Mouse (Mus musculus): ENCODE results near the gene Spink4. TPM values are rescaled to one million over a fixed set of nuclear protein-coding genes. Genes with fewer than 3 reads are reported as not detected.

Spink4 gene
- polyA plus RNA-seq, 1 experiment from 2014 or later = not detected

GRCm38 (mm10) chr4:40883200-40883599 lies 36.7 kb upstream of the Spink4 start:
- WGBS = 86% methylated on average over 10 of the region's 10 CpGs
- Histone ChIP-seq H3K4me1 (replicated peaks; ENCODE audit: control insufficient read depth, insufficient read depth, low read length) (no peaks in the 10 kb centered on the region), H3K9ac (no peak overlapping the region), H3K4me2 (replicated peaks) (no peak overlapping the region), H3K27me3 (ENCODE audit: control insufficient read depth, insufficient read depth, low read length) (no peaks in the 10 kb centered on the region), H3K4me3 (replicated peaks; ENCODE audit: low read length) (no peak overlapping the region), H3K36me3 (replicated peaks; ENCODE audit: control insufficient read depth, insufficient read depth) (no peaks in the 10 kb centered on the region), H3K27ac (no peak overlapping the region), H3K9me3 (ENCODE audit: control insufficient read depth, low read length) (no peaks in the 10 kb centered on the region)
- ATAC-seq (ENCODE audit: low FRiP score) (no peak), DNase-seq (ENCODE audit: low spot score) (no peak)

- H3K4me3 ChIP-seq (replicated peaks; ENCODE audit: low read length) = no peak overlapping the region
- no peaks in the 10 kb centered on the region for H3K27me3 ChIP-seq (ENCODE audit: control insufficient read depth, insufficient read depth, low read length)
- 88% methylated on average over 12 of the region's 12 CpGs for WGBS
- H3K9ac ChIP-seq = no peak overlapping the region
- no peaks in the 10 kb centered on the region for H3K36me3 ChIP-seq (replicated peaks; ENCODE audit: control insufficient read depth, insufficient read depth)
- no peak overlapping the region for H3K27ac ChIP-seq
- no peaks in the 10 kb centered on the region for H3K9me3 ChIP-seq (ENCODE audit: control insufficient read depth, low read length)
- no peaks in the 10 kb centered on the region for H3K4me1 ChIP-seq (replicated peaks; ENCODE audit: control insufficient read depth, insufficient read depth, low read length)
- ATAC-seq (ENCODE audit: low FRiP score) = no peak
- no peak for DNase-seq (ENCODE audit: low spot score)
- H3K4me2 ChIP-seq (replicated peaks) = no peak overlapping the region
These were observed 35.3 kb upstream of the Spink4 start for GRCm38 (mm10) chr4:40884282-40885165.

DNA sequence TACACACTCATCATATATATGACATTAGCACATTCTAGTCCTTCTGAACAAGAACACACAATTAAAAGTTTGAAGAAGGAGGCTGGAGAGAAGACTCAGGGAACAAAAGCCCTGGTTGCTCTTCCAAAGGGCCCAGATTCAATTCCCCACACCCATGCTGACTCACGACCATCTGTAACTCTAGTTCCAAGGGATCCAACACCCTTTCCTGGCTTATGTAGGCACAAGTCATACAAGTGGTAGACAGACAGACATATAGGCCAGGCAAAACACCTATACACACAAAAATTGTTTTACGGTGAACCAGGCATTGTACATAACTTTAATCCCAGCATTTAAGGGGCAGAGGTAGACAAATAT lies 34.7 kb upstream of the Spink4 start:
- no peaks in the 10 kb centered on the region for H3K4me1 ChIP-seq (replicated peaks; ENCODE audit: control insufficient read depth, insufficient read depth, low read length)
- no peak for DNase-seq (ENCODE audit: low spot score)
- no peak overlapping the region for H3K4me3 ChIP-seq (replicated peaks; ENCODE audit: low read length)
- no peaks in the 10 kb centered on the region for H3K36me3 ChIP-seq (replicated peaks; ENCODE audit: control insufficient read depth, insufficient read depth)
- no peak overlapping the region for H3K4me2 ChIP-seq (replicated peaks)
- no peak for ATAC-seq (ENCODE audit: low FRiP score)
- H3K27ac ChIP-seq = no peak overlapping the region
- no peaks in the 10 kb centered on the region for H3K27me3 ChIP-seq (ENCODE audit: control insufficient read depth, insufficient read depth, low read length)
- 87% methylated on average over 2 of the region's 2 CpGs for WGBS
- H3K9me3 ChIP-seq (ENCODE audit: control insufficient read depth, low read length) = no peaks in the 10 kb centered on the region
- no peak overlapping the region for H3K9ac ChIP-seq

DNA sequence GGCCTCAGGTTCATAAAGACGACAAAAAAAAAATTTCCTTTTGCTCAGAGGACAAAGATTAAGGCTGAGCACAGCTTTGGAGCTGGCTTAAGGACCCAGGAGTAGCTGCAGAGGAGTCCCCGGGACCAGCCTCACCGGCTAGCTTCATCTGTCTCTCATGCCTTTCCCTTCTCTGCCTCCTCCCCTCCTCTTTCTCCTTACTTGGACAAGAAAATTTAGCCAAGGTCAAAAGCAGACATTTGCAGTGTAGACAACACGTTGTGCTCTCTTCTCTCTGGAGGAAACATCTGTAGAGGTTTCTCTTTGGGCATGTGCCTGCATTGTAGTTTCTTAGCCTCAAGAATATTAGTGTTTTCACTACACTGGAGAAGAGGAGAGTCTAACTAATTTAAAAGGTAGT lies 34.0 kb upstream of the Spink4 start:
- Histone ChIP-seq H3K4me3 (replicated peaks; ENCODE audit: low read length) (no peak overlapping the region), H3K9me3 (ENCODE audit: control insufficient read depth, low read length) (no peaks in the 10 kb centered on the region), H3K4me1 (replicated peaks; ENCODE audit: control insufficient read depth, insufficient read depth, low read length) (no peaks in the 10 kb centered on the region), H3K9ac (no peak overlapping the region), H3K4me2 (replicated peaks) (no peak overlapping the region), H3K27ac (no peak overlapping the region), H3K36me3 (replicated peaks; ENCODE audit: control insufficient read depth, insufficient read depth) (no peaks in the 10 kb centered on the region), H3K27me3 (ENCODE audit: control insufficient read depth, insufficient read depth, low read length) (no peaks in the 10 kb centered on the region)
- WGBS = 69% methylated on average over 4 of the region's 4 CpGs
- ATAC-seq (ENCODE audit: low FRiP score) (no peak), DNase-seq (ENCODE audit: low spot score) (no peak)

GRCm38 (mm10) chr4:40888839-40889238 lies 31.0 kb upstream of the Spink4 start:
- Histone ChIP-seq H3K9ac (no peak overlapping the region), H3K4me1 (replicated peaks; ENCODE audit: control insufficient read depth, insufficient read depth, low read length) (no peaks in the 10 kb centered on the region), H3K4me2 (replicated peaks) (no peak overlapping the region), H3K27ac (no peak overlapping the region), H3K27me3 (ENCODE audit: control insufficient read depth, insufficient read depth, low read length) (no peaks in the 10 kb centered on the region), H3K36me3 (replicated peaks; ENCODE audit: control insufficient read depth, insufficient read depth) (no peaks in the 10 kb centered on the region), H3K4me3 (replicated peaks; ENCODE audit: low read length) (no peak overlapping the region), H3K9me3 (ENCODE audit: control insufficient read depth, low read length) (no peaks in the 10 kb centered on the region)
- WGBS = 90% methylated on average over 11 of the region's 11 CpGs
- DNase-seq (ENCODE audit: low spot score) = no peak
- no peak for ATAC-seq (ENCODE audit: low FRiP score)

DNA sequence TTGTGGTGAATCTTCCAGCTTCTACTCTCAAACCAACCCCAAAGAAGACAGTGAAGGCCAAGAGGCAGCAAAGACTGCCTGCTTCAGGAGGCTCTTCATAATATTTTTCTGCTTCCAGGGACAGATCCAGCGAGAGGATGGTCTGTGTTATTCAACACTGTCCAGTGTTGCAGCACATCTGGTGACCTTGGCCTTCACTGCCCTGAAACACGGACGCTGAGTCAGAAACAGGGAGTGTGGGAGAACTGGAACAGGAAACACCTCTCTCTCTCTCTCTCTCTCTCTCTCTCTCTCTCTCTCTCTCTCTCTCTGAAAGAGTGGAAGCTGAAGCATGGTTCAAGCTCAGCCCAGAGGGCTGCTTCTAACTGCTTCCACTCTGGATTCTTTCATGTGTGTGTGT lies 30.6 kb upstream of the Spink4 start:
- Histone ChIP-seq H3K36me3 (replicated peaks; ENCODE audit: control insufficient read depth, insufficient read depth) (no peaks in the 10 kb centered on the region), H3K27me3 (ENCODE audit: control insufficient read depth, insufficient read depth, low read length) (no peaks in the 10 kb centered on the region), H3K9me3 (ENCODE audit: control insufficient read depth, low read length) (no peaks in the 10 kb centered on the region), H3K4me3 (replicated peaks; ENCODE audit: low read length) (no peak overlapping the region), H3K4me1 (replicated peaks; ENCODE audit: control insufficient read depth, insufficient read depth, low read length) (no peaks in the 10 kb centered on the region), H3K27ac (no peak overlapping the region), H3K4me2 (replicated peaks) (no peak overlapping the region), H3K9ac (no peak overlapping the region)
- 81% methylated on average over 3 of the region's 3 CpGs for WGBS
- ATAC-seq (ENCODE audit: low FRiP score) (no peak), DNase-seq (ENCODE audit: low spot score) (no peak)

GRCm38 (mm10) chr4:40889983-40890382 lies 29.9 kb upstream of the Spink4 start:
- Histone ChIP-seq H3K9ac (no peak overlapping the region), H3K27me3 (ENCODE audit: control insufficient read depth, insufficient read depth, low read length) (no peaks in the 10 kb centered on the region), H3K27ac (no peak overlapping the region), H3K36me3 (replicated peaks; ENCODE audit: control insufficient read depth, insufficient read depth) (no peaks in the 10 kb centered on the region), H3K4me3 (replicated peaks; ENCODE audit: low read length) (no peak overlapping the region), H3K4me2 (replicated peaks) (no peak overlapping the region), H3K4me1 (replicated peaks; ENCODE audit: control insufficient read depth, insufficient read depth, low read length) (no peaks in the 10 kb centered on the region), H3K9me3 (ENCODE audit: control insufficient read depth, low read length) (no peaks in the 10 kb centered on the region)
- WGBS = 84% methylated on average over 4 of the region's 4 CpGs
- DNase-seq (ENCODE audit: low spot score) = no peak
- ATAC-seq (ENCODE audit: low FRiP score) = no peak

- no peaks in the 10 kb centered on the region for H3K9me3 ChIP-seq (ENCODE audit: control insufficient read depth, low read length)
- H3K9ac ChIP-seq = no peak overlapping the region
- no peaks in the 10 kb centered on the region for H3K4me1 ChIP-seq (replicated peaks; ENCODE audit: control insufficient read depth, insufficient read depth, low read length)
- no peak for DNase-seq (ENCODE audit: low spot score)
- H3K36me3 ChIP-seq (replicated peaks; ENCODE audit: control insufficient read depth, insufficient read depth) = no peaks in the 10 kb centered on the region
- no peaks in the 10 kb centered on the region for H3K27me3 ChIP-seq (ENCODE audit: control insufficient read depth, insufficient read depth, low read length)
- H3K4me3 ChIP-seq (replicated peaks; ENCODE audit: low read length) = no peak overlapping the region
- no peak overlapping the region for H3K4me2 ChIP-seq (replicated peaks)
- no peak for ATAC-seq (ENCODE audit: low FRiP score)
- 76% methylated on average over 5 of the region's 5 CpGs for WGBS
- no peak overlapping the region for H3K27ac ChIP-seq
These were observed 28.6 kb upstream of the Spink4 start for GRCm38 (mm10) chr4:40891206-40891605.

DNA sequence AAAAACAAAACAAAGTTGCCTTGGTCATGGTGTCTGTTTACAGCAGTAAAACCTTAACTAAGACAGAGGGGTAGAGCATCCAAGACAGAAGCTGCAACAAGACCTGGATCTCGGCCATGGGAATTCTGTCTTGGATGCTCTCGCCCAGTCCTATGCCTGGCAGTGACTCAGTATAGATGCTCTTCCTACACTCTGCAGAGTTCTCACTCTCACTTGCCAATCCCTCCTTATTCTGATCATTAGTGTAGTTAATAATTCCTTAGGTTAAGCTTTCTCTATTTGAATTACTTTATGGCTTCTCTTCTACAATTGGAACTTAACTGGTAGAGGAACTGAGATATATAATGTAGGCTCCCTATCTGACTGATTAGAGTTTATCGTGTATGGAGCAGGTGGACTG lies 24.7 kb upstream of the Spink4 start:
- no peak overlapping the region for H3K4me2 ChIP-seq (replicated peaks)
- H3K9me3 ChIP-seq (ENCODE audit: control insufficient read depth, low read length) = no peaks in the 10 kb centered on the region
- no peak overlapping the region for H3K4me3 ChIP-seq (replicated peaks; ENCODE audit: low read length)
- H3K4me1 ChIP-seq (replicated peaks; ENCODE audit: control insufficient read depth, insufficient read depth, low read length) = no peaks in the 10 kb centered on the region
- no peaks in the 10 kb centered on the region for H3K27me3 ChIP-seq (ENCODE audit: control insufficient read depth, insufficient read depth, low read length)
- DNase-seq (ENCODE audit: low spot score) (no peak), ATAC-seq (ENCODE audit: low FRiP score) (no peak)
- no peak overlapping the region for H3K27ac ChIP-seq
- 95% methylated on average over 3 of the region's 3 CpGs for WGBS
- no peaks in the 10 kb centered on the region for H3K36me3 ChIP-seq (replicated peaks; ENCODE audit: control insufficient read depth, insufficient read depth)
- H3K9ac ChIP-seq = no peak overlapping the region

GRCm38 (mm10) chr4:40895646-40896045 lies 24.2 kb upstream of the Spink4 start:
- ATAC-seq (ENCODE audit: low FRiP score) (no peak), DNase-seq (ENCODE audit: low spot score) (no peak)
- WGBS = 96% methylated on average over 2 of the region's 2 CpGs
- H3K9ac ChIP-seq = no peak overlapping the region
- no peaks in the 10 kb centered on the region for H3K27me3 ChIP-seq (ENCODE audit: control insufficient read depth, insufficient read depth, low read length)
- H3K36me3 ChIP-seq (replicated peaks; ENCODE audit: control insufficient read depth, insufficient read depth) = no peaks in the 10 kb centered on the region
- H3K27ac ChIP-seq = no peak overlapping the region
- H3K4me1 ChIP-seq (replicated peaks; ENCODE audit: control insufficient read depth, insufficient read depth, low read length) = no peaks in the 10 kb centered on the region
- H3K4me2 ChIP-seq (replicated peaks) = no peak overlapping the region
- H3K4me3 ChIP-seq (replicated peaks; ENCODE audit: low read length) = no peak overlapping the region
- H3K9me3 ChIP-seq (ENCODE audit: control insufficient read depth, low read length) = no peaks in the 10 kb centered on the region
